Mouse (Mus musculus) megakaryocyte, adult 5-6 weeks (primary cell): Measurements from ENCODE around the gene Supt7l. TPM values are rescaled to one million over a fixed set of nuclear protein-coding genes. Genes with fewer than 3 reads are reported as not detected.
A peak's percentile ranks its signal among the peaks of the same experiment; 100 is the strongest.

Source experiments
- ATAC-seq: 2 replicates; pipeline ENCODE4 v1.8.0; 2016; ENCODE audit warnings: mild to moderate bottlenecking, inconsistent platforms; ENCODE audit not compliant: poor library complexity, severe bottlenecking
- total RNA-seq, 2 experiments: library from RNA; stranded (forward) in 1 of 2; stranded (reverse) in 1 of 2; fragments of 153-499, 151-499 nt in 1 of 2; fragments of 221-1000, 200-1000 nt in 1 of 2; gene quantifications; 2 replicates each; pipeline versions ENCODE4 v1.2.3 to v1.2.4; 2015 to 2017

The Supt7l gene
- total RNA-seq, 2 experiments from 2014 or later, result 14.0 to 14.1 TPM

DNA sequence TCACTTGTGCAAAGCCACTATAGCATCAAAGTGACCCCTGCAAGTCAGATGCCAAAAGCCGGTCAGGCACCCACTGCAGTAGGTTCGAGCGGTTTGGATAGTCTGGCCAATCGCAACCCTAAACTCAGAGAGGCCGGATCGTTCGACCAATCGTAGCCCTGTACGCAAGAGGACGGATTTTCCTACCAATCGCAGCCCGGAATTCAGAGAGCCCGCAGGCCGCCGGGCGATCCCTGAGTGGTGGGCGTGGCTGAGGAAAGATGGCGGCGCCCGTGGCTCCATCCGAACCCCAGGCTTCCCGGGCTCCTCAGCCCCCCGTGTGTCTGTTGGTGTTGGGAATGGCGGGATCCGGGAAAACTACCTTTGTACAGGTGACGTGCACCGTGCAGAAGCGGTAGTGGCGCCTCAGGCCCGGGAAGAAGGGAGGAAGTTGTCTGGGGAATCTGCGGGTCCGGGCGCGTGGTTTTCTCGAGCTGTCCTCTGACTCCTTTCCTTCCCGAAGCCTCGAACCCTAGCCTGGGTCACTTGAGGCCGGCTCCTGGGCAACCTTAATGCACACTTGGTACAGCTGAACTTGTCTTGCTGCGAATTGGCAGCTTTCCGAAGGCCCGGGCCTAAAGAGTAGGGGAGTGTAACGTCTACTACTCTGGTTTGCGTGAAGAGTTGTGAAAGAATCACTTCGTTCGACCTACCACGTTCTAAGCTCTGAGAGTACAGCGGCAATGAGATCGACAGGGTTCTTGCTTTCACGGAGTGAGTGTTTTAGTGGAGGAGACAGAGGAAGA is 32.9 kb downstream of the Supt7l start, which contains the start of gene Gpn1:
Gene Gpn1 (plus strand): TSS at position 229 of the 785 bp plus-strand sequence.
- peak; percentile 100 for ATAC-seq

DNA sequence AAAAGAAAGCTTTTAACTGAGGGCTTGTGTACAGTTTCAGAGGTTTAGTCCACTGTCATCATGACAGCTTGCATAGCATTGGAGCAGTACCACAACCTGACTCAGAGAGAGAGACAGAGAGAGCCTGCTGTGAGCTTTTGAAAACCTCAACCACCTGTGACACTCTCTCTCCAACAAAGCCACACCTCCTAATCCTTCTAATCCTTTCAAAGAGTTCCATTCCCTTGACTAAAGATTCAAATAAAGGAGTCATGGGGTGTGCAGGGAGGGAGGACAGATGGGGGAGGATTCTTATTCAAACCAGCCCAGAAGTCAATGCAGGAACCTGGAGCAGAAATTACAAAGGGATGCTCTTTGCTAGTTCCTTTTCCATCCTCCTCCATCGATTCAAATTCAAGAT is 35.6 kb downstream of the Supt7l start:
- ATAC-seq, result no peak

DNA sequence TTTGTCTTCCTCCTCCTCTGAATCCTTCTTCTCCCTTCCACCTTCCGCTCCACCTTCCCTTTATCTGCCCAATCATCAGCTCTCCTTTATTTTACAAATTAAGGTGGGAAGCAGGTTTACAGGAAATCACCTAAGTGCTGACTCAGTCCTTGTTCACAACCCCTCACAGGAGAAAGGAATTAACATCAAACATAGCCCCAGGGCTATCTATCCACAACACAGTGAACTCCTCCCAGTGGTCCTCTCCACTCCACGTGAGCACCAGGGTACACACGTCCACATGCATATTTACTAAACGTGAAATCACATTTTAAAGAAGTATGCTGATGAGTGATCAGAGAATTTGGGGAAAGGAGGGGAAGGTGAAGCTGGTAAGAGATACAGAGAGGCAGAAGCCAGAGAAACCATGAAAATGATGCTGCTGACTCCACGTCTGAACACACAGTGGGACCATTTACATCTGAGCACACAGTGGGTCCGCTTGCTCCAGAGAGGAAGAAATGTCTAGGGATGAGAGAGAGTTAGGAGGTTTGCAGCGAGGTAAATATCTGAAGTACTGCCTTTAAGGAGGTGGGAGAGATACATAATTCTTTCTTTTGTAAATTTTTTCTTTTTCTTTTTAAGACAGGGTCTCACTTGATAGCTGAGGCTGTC is 38.4 kb downstream of the Supt7l start:
- no peak for ATAC-seq

DNA sequence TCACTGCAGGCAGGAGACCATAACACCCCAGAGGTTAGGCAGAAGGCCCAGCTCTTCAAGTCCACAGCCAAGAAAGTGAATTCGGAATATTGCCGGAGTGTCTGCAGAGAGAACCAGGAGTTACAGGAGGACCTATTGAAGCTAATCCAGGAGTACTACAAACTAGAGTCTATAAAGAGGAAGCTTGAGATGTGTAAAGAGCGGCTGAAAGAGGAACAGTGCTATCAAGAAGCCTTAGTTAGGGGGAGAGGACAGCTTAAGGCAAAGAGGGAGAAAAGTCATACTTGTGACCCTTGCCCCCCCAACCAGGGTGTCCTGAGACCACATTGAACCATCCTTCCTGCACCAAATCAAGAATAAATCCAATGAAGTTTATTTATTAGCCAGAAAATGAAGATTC is 39.7 kb downstream of the Supt7l start:
- peak; percentile 91 for ATAC-seq

DNA sequence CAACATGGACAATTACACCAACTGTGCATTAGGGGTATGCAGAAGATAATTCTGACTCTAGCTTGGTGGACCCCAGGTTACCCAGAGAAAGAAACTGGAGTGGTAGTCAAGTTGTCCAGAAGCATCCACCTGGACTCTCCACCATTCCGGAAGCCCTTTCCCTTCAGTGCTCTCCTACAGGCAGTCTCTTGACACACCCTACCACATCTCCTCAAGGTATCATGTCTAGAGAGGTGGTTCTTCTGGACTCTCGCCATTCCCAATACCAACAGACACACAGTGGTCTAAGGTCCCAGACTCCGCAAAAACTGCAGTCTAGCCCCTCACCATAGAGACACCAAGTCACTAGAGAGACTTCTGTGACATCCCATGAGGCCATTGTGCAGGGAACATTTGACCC is 42.2 kb downstream of the Supt7l start, which contains the start of gene 4930548H24Rik:
Gene 4930548H24Rik (plus strand): TSS at position 301 of the 400 bp plus-strand sequence.
- ATAC-seq, result no peak

DNA sequence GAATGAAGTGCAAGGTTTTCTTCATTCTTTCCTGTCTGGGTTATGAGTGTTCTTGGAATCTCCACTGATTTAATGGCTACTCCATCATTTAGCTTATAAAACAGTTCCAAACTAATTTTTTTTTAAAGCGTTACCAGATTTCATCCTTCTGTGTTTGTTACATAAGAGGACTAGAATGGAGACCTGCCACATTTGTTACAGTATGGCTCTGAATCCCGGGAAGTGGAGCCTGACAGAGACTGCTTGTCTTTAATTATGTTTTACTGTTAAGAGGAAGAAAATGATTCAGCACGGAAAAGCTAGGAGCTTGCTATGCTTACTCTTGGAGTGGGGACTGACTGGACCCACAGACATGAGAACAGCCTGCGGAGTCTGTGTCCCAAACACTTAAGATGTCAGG is 47.1 kb downstream of the Supt7l start:
- no peak for ATAC-seq

DNA sequence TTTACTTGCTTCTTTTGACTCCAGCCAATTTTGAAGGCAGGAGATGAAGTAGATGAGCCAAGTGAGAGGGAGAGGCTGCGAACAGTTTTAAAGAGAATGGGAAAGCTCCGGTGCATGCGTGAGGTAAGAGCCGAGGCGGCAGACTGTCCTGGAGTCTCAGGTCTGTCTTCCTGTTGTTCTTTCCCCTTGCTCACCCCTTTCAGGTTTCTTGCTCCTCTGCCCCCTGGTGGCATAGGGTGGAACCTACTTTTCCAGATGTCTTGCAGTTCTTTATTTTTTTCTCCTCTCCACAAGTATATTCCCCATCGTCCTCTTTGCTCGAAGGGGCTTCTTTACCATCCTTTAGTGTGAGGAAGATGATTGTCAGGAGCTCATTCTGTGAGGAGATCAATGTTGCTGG is 57.3 kb downstream of the Supt7l start:
- peak; percentile 62; the same call in 1 of the 2 replicates for ATAC-seq

DNA sequence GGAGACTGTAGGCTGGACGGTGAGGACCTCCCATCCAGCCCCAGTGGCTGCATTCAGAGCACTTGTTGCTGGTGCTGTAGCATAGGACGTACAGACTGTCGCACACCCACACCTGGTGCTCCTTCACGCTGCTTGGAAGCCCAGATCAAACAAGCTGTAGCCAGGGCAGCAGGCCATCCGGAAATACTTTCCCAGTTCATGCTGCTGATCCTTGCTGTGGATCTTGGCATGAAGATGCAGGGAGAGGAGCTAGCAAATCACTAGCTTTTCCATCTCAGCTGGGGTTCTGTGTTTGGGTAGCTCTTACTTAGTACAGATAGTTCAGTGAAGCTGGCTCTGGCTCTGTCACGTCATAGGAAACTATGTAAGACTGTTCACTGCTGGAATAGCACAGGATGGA is 57.9 kb downstream of the Supt7l start:
- no peak for ATAC-seq

DNA sequence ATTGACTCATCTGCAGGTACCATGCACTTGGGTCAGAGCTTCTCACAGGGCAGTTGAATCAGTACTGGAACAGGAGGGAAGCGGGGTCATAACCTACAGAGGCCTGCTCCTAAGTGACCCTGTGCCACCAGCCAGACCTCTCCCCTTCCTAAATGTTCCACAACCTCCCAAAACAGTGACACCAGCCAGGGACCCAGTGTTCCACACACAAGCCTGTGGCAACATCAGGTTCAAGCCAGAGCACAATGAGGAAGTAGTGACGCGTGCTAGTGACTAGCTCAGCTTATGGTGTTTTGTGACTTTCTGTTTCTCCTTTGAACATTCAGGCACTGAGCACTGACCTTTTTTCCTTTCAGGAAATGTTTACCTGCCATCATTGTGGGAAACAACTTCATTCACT is 59.8 kb downstream of the Supt7l start:
- ATAC-seq, result peak; percentile 92

Other genes starting within 250 kb of the Supt7l start
- 9.6 and 13.6 TPM in 2 replicates for gene Ift172, start 236.7 kb downstream of the Supt7l start, total RNA-seq (2015)
- gene Ift172, start 236.7 kb downstream of the Supt7l start, total RNA-seq (2017), result 14.2 and 25.0 TPM in 2 replicates
- not detected in 2 replicates for gene Fndc4, start 231.7 kb downstream of the Supt7l start, total RNA-seq (2015)
- gene Fndc4, start 231.7 kb downstream of the Supt7l start, total RNA-seq (2017), result not detected in 2 replicates
- not detected in 2 replicates for gene Gckr, start 230.4 kb downstream of the Supt7l start, total RNA-seq (2015)
- not detected in 2 replicates for gene Gckr, start 230.4 kb downstream of the Supt7l start, total RNA-seq (2017)
- gene Zfp512, start 75.4 kb downstream of the Supt7l start, total RNA-seq (2015), result 11.0 and 18.1 TPM in 2 replicates
- 20.6 and 24.2 TPM in 2 replicates for gene Zfp512, start 75.4 kb downstream of the Supt7l start, total RNA-seq (2017)
- not detected in 2 replicates for gene 4930548H24Rik, start 42.1 kb downstream of the Supt7l start, total RNA-seq (2015)
- 0.12 and 0.44 TPM in 2 replicates for gene 4930548H24Rik, start 42.1 kb downstream of the Supt7l start, total RNA-seq (2017)
- 7.7 and 11.0 TPM in 2 replicates for gene Gpn1, start 33.1 kb downstream of the Supt7l start, total RNA-seq (2015)
- gene Gpn1, start 33.1 kb downstream of the Supt7l start, total RNA-seq (2017), result 9.6 and 14.9 TPM in 2 replicates
- 41.3 and 50.5 TPM in 2 replicates for gene Slc4a1ap, start 812 bp downstream of the Supt7l start, total RNA-seq (2015)
- 44.2 and 54.6 TPM in 2 replicates for gene Slc4a1ap, start 812 bp downstream of the Supt7l start, total RNA-seq (2017)
- gene Mrpl33, start 69.1 kb upstream of the Supt7l start, total RNA-seq (2015), result 754 and 797 TPM in 2 replicates
- 428 and 432 TPM in 2 replicates for gene Mrpl33, start 69.1 kb upstream of the Supt7l start, total RNA-seq (2017)
- gene Rbks, start 169.8 kb upstream of the Supt7l start, total RNA-seq (2015), result 52.2 and 60.9 TPM in 2 replicates
- 31.0 and 37.4 TPM in 2 replicates for gene Rbks, start 169.8 kb upstream of the Supt7l start, total RNA-seq (2017)
- gene Babam2, start 169.9 kb upstream of the Supt7l start, total RNA-seq (2015), result 106 and 112 TPM in 2 replicates
- 41.2 and 55.3 TPM in 2 replicates for gene Babam2, start 169.9 kb upstream of the Supt7l start, total RNA-seq (2017)